Mouse (Mus musculus): ENCODE data around the gene Vsig8. TPM values are rescaled to one million over a fixed set of nuclear protein-coding genes. Genes with fewer than 3 reads are reported as not detected.

Gene Vsig8
- polyA plus RNA-seq, 1 experiment from 2014 or later, result 0.12 TPM

GRCm38 (mm10) chr1:172535116-172535515, 20.6 kb upstream of the Vsig8 start:
- WGBS, result 85% methylated on average over 16 of the region's 16 CpGs
- no peak for DNase-seq (ENCODE audit: low spot score)
- Histone ChIP-seq H3K27me3 (replicated peaks; ENCODE audit: low read depth, poor library complexity, severe bottlenecking) (peaks cover 53% of the 10 kb centered on the region), H3K36me3 (replicated peaks) (no peaks in the 10 kb centered on the region), H3K4me3 (no peak overlapping the region), H3K4me1 (peaks cover 32% of the 10 kb centered on the region), H3K9me3 (no peaks in the 10 kb centered on the region), H3K27ac (replicated peaks) (no peak overlapping the region)

GRCm38 (mm10) chr1:172539827-172540226, 15.9 kb upstream of the Vsig8 start:
- no peak overlapping the region for H3K4me3 ChIP-seq
- H3K36me3 ChIP-seq (replicated peaks), result no peaks in the 10 kb centered on the region
- no peak overlapping the region for H3K27ac ChIP-seq (replicated peaks)
- H3K27me3 ChIP-seq (replicated peaks; ENCODE audit: low read depth, poor library complexity, severe bottlenecking), result peaks cover 17% of the 10 kb centered on the region
- H3K4me1 ChIP-seq, result peaks cover 11% of the 10 kb centered on the region
- H3K9me3 ChIP-seq, result no peaks in the 10 kb centered on the region
- DNase-seq (ENCODE audit: low spot score), result no peak
- WGBS, result 70% methylated on average over 6 of the region's 6 CpGs

- peaks cover 12% of the 10 kb centered on the region for H3K27me3 ChIP-seq (replicated peaks; ENCODE audit: low read depth, poor library complexity, severe bottlenecking)
- H3K9me3 ChIP-seq, result no peaks in the 10 kb centered on the region
- no peak overlapping the region for H3K4me3 ChIP-seq
- no peak overlapping the region for H3K27ac ChIP-seq (replicated peaks)
- H3K36me3 ChIP-seq (replicated peaks), result no peaks in the 10 kb centered on the region
- 40% methylated on average over 11 of the region's 11 CpGs for WGBS
- DNase-seq (ENCODE audit: low spot score), result no peak
- peaks cover 11% of the 10 kb centered on the region for H3K4me1 ChIP-seq
These were observed 15.4 kb upstream of the Vsig8 start for GRCm38 (mm10) chr1:172540283-172540820.

- no peaks in the 10 kb centered on the region for H3K36me3 ChIP-seq (replicated peaks)
- no peaks in the 10 kb centered on the region for H3K9me3 ChIP-seq
- H3K27ac ChIP-seq (replicated peaks), result no peak overlapping the region
- H3K4me3 ChIP-seq, result no peak overlapping the region
- H3K4me1 ChIP-seq, result peaks cover 39% of the 10 kb centered on the region
- H3K27me3 ChIP-seq (replicated peaks; ENCODE audit: low read depth, poor library complexity, severe bottlenecking), result peaks cover 15% of the 10 kb centered on the region
- DNase-seq (ENCODE audit: low spot score), result no peak
- 91% methylated on average over 4 of the region's 4 CpGs for WGBS
These were observed 9.7 kb upstream of the Vsig8 start for GRCm38 (mm10) chr1:172546062-172546461.

- Histone ChIP-seq H3K4me3 (no peak overlapping the region), H3K27me3 (replicated peaks; ENCODE audit: low read depth, poor library complexity, severe bottlenecking) (peaks cover 22% of the 10 kb centered on the region), H3K36me3 (replicated peaks) (no peaks in the 10 kb centered on the region), H3K27ac (replicated peaks) (no peak overlapping the region), H3K9me3 (no peaks in the 10 kb centered on the region), H3K4me1 (peaks cover 51% of the 10 kb centered on the region)
- WGBS, result 30% methylated on average over 7 of the region's 7 CpGs
- no peak for DNase-seq (ENCODE audit: low spot score)
These were observed 7.2 kb upstream of the Vsig8 start for GRCm38 (mm10) chr1:172548501-172548900.

- no peak overlapping the region for H3K27ac ChIP-seq (replicated peaks)
- peaks cover 55% of the 10 kb centered on the region for H3K4me1 ChIP-seq
- H3K27me3 ChIP-seq (replicated peaks; ENCODE audit: low read depth, poor library complexity, severe bottlenecking), result peaks cover 22% of the 10 kb centered on the region
- H3K36me3 ChIP-seq (replicated peaks), result no peaks in the 10 kb centered on the region
- WGBS, result 8% methylated on average over 2 of the region's 2 CpGs
- no peaks in the 10 kb centered on the region for H3K9me3 ChIP-seq
- 0 out of 2 replicates have a peak overlapping the region, but pooled peaks have one; percentile 51 for H3K4me3 ChIP-seq
- no peak for DNase-seq (ENCODE audit: low spot score)
These were observed 6.4 kb upstream of the Vsig8 start for GRCm38 (mm10) chr1:172549314-172549713.

- H3K27me3 ChIP-seq (replicated peaks; ENCODE audit: low read depth, poor library complexity, severe bottlenecking), result peaks cover 24% of the 10 kb centered on the region
- WGBS, result 6% methylated on average over 8 of the region's 8 CpGs
- peak overlapping the region; percentile 51 for H3K4me3 ChIP-seq
- no peak for DNase-seq (ENCODE audit: low spot score)
- no peaks in the 10 kb centered on the region for H3K9me3 ChIP-seq
- peak overlapping the region; percentile 72 for H3K27ac ChIP-seq (replicated peaks)
- no peaks in the 10 kb centered on the region for H3K36me3 ChIP-seq (replicated peaks)
- H3K4me1 ChIP-seq, result peaks cover 55% of the 10 kb centered on the region
These were observed 6.0 kb upstream of the Vsig8 start for GRCm38 (mm10) chr1:172549717-172550116.

GRCm38 (mm10) chr1:172550551-172550951, 5.2 kb upstream of the Vsig8 start:
- H3K9me3 ChIP-seq, result no peaks in the 10 kb centered on the region
- peaks cover 55% of the 10 kb centered on the region for H3K4me1 ChIP-seq
- no peaks in the 10 kb centered on the region for H3K36me3 ChIP-seq (replicated peaks)
- 3% methylated on average over 8 of the region's 8 CpGs for WGBS
- peaks cover 32% of the 10 kb centered on the region for H3K27me3 ChIP-seq (replicated peaks; ENCODE audit: low read depth, poor library complexity, severe bottlenecking)
- DNase-seq (ENCODE audit: low spot score), result peak; percentile 70
- H3K4me3 ChIP-seq, result peak overlapping the region; percentile 51
- H3K27ac ChIP-seq (replicated peaks), result peak overlapping the region; percentile 72

- H3K4me1 ChIP-seq, result peaks cover 55% of the 10 kb centered on the region
These were observed 4.7 kb upstream of the Vsig8 start for GRCm38 (mm10) chr1:172551009-172551408.

GRCm38 (mm10) chr1:172552623-172553022, 3.1 kb upstream of the Vsig8 start:
- H3K27ac ChIP-seq (replicated peaks), result no peak overlapping the region
- peaks cover 52% of the 10 kb centered on the region for H3K27me3 ChIP-seq (replicated peaks; ENCODE audit: low read depth, poor library complexity, severe bottlenecking)
- no peak for DNase-seq (ENCODE audit: low spot score)
- H3K4me1 ChIP-seq, result peaks cover 53% of the 10 kb centered on the region
- 53% methylated on average over 1 of the region's 1 CpGs for WGBS
- H3K36me3 ChIP-seq (replicated peaks), result no peaks in the 10 kb centered on the region
- no peak overlapping the region for H3K4me3 ChIP-seq
- H3K9me3 ChIP-seq, result no peaks in the 10 kb centered on the region

More at GRCm38 (mm10) chr1:172551009-172551408, 4.7 kb upstream of the Vsig8 start:
- Histone ChIP-seq H3K27me3 (replicated peaks; ENCODE audit: low read depth, poor library complexity, severe bottlenecking) (peaks cover 36% of the 10 kb centered on the region), H3K36me3 (replicated peaks) (no peaks in the 10 kb centered on the region), H3K27ac (replicated peaks) (peak overlapping the region; percentile 72; the same call in 1 of the 2 replicates), H3K4me3 (peak overlapping the region; percentile 51), H3K9me3 (no peaks in the 10 kb centered on the region)
- WGBS, result 62% methylated on average over 7 of the region's 7 CpGs
- no peak for DNase-seq (ENCODE audit: low spot score)

GRCm38 (mm10) chr1:172562641-172563464, 7.1 kb downstream of the Vsig8 start:
- Histone ChIP-seq H3K27me3 (replicated peaks; ENCODE audit: low read depth, poor library complexity, severe bottlenecking) (peaks cover 78% of the 10 kb centered on the region), H3K27ac (replicated peaks) (peak overlapping the region; percentile 81), H3K36me3 (replicated peaks) (no peaks in the 10 kb centered on the region), H3K4me3 (peak overlapping the region; percentile 72), H3K9me3 (no peaks in the 10 kb centered on the region), H3K4me1 (peaks cover 27% of the 10 kb centered on the region)
- under 1% methylated on average over 66 of the region's 66 CpGs for WGBS
- peak; percentile 86 for DNase-seq (ENCODE audit: low spot score)

GRCm38 (mm10) chr1:172563465-172563828, 7.7 kb downstream of the Vsig8 start:
- Histone ChIP-seq H3K36me3 (replicated peaks) (no peaks in the 10 kb centered on the region), H3K4me1 (peaks cover 32% of the 10 kb centered on the region), H3K4me3 (peak overlapping the region; percentile 72), H3K27ac (replicated peaks) (peak overlapping the region; percentile 81), H3K27me3 (replicated peaks; ENCODE audit: low read depth, poor library complexity, severe bottlenecking) (peaks cover 72% of the 10 kb centered on the region), H3K9me3 (no peaks in the 10 kb centered on the region)
- no peak for DNase-seq (ENCODE audit: low spot score)
- WGBS, result 5% methylated on average over 10 of the region's 10 CpGs

GRCm38 (mm10) chr1:172566131-172566530, 10.4 kb downstream of the Vsig8 start:
- 69% methylated on average over 3 of the region's 3 CpGs for WGBS

More at GRCm38 (mm10) chr1:172566131-172566530, 10.4 kb downstream of the Vsig8 start:
- peaks cover 47% of the 10 kb centered on the region for H3K27me3 ChIP-seq (replicated peaks; ENCODE audit: low read depth, poor library complexity, severe bottlenecking)
- peaks cover 34% of the 10 kb centered on the region for H3K4me1 ChIP-seq
- no peak overlapping the region for H3K4me3 ChIP-seq
- no peaks in the 10 kb centered on the region for H3K9me3 ChIP-seq
- H3K36me3 ChIP-seq (replicated peaks), result no peaks in the 10 kb centered on the region
- no peak for DNase-seq (ENCODE audit: low spot score)
- no peak overlapping the region for H3K27ac ChIP-seq (replicated peaks)

Data from embryonic facial prominence, embryonic 10.5 days (tissue).